Mouse (Mus musculus): ENCODE data around the gene Ncoa6. TPM values are rescaled to one million over a fixed set of nuclear protein-coding genes. Genes with fewer than 3 reads are reported as not detected.

Gene Ncoa6
- total RNA-seq, 1 experiment from 2014 or later = 33.2 TPM

DNA sequence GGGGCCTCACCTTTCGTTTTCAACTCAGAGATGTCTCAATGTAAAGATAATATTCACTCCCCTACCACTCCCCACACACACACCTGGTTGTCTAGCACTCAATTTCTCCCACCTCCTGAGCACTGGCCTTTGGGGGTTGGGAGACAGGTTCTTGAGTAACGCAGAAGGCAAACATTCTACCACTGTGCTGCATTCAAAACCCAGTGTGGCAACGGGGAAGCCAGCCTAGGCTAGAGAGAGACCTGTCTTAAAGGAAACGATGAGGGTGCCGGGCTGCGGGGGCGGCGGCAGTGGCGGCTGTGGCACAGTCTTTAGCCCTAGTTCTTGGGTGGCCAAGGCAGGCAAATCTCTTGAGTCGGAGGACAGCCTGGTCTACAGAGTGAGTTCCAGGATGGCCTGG, 97.5 kb downstream of the Ncoa6 start:
- ATAC-seq (ENCODE audit: extremely low read depth, insufficient number of reproducible peaks, low FRiP score, poor library complexity, severe bottlenecking) = no peak

DNA sequence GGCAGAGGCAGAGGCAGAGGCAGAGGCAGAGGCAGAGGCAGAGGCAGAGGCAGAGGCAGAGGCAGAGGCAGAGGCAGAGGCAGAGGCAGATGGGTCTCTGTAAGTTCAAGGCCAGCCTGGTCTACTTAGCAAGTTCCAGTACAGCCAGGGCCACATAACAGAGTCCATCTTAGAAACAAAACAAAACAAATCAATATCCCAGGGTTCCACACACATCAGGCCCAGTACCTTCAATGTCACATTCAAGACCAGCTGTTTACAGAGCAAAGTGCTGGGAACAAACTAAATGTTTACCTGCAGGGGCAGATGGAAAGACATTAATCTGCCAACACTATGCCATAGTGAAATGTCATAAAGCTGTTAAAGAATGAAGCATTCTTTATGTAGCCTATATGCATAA, 99.2 kb downstream of the Ncoa6 start:
- no peak for ATAC-seq (ENCODE audit: extremely low read depth, insufficient number of reproducible peaks, low FRiP score, poor library complexity, severe bottlenecking)

DNA sequence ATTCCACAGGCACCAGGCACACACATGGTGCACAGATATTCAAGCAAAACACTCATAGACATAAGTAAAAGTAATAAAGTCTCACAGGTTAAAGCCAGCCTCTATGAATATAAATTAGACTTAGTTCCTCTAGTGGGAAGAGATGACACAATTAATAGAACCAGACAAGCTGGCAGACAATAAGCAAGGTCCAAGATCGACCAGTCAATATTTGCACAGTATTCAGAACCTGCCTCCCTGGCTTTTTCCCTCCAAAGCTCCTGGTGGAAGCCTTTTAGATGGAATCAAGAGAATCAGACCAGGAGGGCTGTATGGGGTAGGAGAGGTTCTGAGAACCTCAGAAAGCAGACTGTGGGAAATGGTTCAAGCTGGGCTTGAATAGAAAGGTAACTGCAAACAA, 99.8 kb downstream of the Ncoa6 start:
- ATAC-seq (ENCODE audit: extremely low read depth, insufficient number of reproducible peaks, low FRiP score, poor library complexity, severe bottlenecking) = no peak

DNA sequence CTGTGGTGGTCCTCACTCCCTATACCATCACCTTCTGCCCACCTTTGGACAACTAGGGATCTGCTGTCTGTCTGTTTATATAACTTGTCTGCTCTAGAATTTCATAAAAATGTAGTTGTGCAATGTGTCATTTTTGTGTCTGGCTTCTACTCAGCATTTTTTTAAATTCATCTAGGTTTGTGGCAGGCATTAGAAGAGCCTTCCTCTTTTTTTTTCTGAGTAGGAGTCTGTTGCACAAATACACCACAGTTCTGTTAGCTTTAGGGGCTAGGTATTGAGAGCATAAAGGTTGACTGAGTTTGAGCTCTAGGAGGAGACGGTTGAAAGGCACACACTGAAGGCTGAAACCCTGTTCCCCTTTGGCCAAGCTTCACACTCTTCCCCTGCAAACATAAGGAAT, 100.4 kb downstream of the Ncoa6 start:
- no peak for ATAC-seq (ENCODE audit: extremely low read depth, insufficient number of reproducible peaks, low FRiP score, poor library complexity, severe bottlenecking)

DNA sequence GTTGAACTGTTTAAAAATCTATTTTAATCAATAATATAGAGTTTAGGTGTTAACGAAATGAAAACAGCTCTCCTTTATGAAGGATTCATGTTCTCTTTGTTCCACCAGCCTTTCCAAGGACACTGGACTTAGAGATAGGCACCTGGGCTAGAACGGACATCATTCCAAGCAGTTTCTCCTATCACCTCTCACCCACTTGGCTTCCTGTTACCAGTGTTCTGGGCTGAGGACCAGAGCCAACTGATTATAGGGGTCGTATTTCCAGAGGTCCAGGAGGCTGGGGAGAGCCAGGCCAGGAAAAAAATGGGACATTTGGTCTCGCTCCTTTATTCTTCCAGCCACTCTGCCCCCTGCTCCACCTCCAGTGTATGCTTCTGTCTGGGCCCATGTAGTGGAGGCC, 101.2 kb downstream of the Ncoa6 start:
- no peak for ATAC-seq (ENCODE audit: extremely low read depth, insufficient number of reproducible peaks, low FRiP score, poor library complexity, severe bottlenecking)

DNA sequence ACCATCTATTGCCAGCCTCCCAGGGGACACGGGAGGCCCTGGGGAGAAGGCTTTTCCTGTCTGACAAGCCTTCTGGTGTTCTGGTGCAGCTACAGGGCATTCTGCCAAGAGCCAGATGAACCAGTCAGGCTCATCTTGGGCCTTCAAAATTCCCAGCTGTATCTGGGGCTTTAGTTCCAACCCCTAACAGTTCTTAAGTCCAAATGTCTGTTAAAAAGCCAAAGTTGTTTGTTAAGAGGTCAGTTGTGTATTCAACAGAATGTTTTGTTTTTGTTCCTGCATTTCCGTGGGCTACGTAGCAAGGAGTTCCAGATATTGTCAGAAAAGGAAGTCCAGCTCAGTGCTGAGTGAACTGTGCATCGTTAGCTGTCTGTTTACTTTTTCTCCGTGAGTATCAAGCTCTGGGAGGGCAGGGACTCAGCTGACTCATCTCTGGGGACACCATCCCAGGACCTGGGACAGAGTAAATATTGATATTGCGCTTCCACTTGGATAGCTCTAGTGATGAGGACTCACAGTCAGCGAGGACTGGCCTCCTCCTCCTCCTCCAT, 104.3 kb downstream of the Ncoa6 start:
- no peak for ATAC-seq (ENCODE audit: extremely low read depth, insufficient number of reproducible peaks, low FRiP score, poor library complexity, severe bottlenecking)

DNA sequence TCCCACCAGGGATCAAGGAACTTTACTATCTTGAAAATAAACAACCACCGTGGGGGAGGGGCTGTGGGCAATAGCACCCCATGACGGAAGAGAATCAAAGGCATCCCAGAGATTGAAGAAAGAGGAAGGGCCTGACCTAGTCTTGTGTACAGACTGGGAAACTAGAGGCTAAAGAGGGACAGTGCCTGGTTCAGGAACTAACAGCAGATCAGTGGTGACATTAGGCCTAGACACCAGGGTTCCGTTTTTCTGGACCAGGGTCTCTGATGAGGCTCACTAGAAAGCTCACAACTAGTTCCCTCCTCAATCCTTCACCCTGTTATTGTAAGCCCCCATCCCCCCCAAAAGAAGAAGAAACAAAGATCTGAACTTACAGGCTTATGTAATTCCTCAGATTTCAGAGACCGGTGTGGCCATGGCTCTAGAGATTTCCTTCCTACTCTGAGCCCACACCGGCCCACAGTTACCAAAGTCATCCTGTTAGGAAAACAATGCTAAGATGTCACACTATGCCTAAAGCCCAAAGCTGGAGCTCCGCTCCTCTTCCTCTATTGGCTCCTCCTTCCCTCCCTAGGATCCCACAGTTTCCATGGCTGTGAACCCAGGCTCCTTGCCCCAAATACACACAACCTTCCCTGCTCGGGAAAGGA, 105.9 kb downstream of the Ncoa6 start:
- ATAC-seq (ENCODE audit: extremely low read depth, insufficient number of reproducible peaks, low FRiP score, poor library complexity, severe bottlenecking) = peak; percentile 36; the same call in 1 of the 2 replicates

DNA sequence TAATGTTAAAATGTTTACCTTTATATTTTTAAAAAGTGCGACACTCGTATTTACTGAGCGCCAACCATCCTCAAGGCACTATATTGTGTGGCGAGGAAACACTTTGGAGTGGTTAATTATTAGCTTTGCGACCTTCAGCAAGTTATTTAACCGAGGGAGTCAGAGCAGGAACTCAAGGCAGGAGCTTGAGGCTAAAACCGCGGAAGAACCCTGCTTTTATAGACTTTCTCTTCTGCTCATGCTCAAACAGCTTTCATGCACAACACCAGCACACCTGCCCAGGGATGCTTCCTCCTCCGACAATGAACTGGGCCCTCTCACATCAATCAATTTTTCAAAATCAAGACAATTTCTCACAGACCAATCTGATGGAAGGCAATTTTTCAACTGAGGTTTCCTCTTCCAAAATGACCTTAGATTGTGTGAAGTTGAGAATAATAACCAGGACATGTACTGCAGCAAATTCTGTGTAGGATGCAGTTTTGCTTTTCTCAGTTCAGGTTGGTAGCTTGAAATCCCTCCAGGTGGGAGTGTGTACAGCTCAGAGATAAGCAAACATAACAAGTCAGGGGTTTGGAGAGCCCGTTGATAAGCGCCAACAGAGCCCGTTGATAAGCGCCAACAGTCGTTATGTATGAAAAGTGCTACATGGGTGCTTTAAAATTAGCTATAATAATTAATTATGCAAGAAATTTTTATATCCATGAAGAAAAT, 115.9 kb downstream of the Ncoa6 start:
- ATAC-seq (ENCODE audit: extremely low read depth, insufficient number of reproducible peaks, low FRiP score, poor library complexity, severe bottlenecking) = no peak

DNA sequence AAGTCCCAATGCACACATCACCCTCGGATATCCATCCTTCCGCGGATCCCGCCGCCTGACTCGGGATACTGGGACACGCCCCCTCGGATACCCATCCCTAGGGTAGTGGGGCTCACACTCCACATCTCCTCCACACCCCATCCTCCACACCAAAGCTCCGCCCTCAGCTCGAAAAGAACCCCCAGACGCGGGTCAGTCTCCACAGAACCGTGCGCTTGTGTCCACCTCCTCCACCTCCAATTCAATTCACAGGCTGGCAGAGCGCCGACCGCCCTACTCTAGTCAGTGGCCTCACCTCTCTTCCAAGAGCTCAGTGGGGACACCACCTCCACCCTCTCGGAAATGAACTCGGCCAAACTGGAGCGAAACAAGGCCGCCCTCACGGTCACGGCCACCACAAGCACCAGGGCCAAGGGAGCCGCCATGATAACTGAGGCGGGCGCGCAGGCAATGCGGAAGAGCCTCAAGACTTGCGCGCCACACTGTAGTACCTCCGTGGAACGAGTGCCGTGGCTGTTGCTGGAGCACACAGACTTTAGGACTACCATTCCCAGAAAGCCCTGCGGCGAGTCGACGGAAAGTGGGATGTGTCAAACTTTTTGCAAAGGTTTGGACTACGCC, 116.6 kb downstream of the Ncoa6 start, which contains the start of gene Pigu:
Pigu (minus strand) TSS at position 460 of the 621 bp plus-strand sequence.
- ATAC-seq (ENCODE audit: extremely low read depth, insufficient number of reproducible peaks, low FRiP score, poor library complexity, severe bottlenecking) = peak; percentile 100

DNA sequence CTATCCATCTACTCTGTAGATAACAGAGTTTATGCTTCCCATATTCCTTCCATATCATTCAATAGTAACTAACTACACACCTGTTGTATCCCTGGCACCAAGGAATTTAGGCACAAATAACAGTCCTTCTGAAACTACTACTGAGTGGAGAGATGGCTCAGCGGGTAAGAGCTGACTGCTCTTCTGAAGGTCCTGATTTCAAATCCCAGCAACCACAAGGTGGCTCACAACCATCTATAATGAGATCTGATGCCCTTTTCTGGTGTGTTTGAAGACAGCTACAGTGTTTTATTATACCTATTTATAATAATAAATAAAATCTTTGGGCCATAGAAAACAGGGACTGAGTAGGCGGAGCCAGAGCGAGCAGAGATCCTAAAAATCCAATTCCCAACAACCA, 119.3 kb downstream of the Ncoa6 start:
- no peak for ATAC-seq (ENCODE audit: extremely low read depth, insufficient number of reproducible peaks, low FRiP score, poor library complexity, severe bottlenecking)

DNA sequence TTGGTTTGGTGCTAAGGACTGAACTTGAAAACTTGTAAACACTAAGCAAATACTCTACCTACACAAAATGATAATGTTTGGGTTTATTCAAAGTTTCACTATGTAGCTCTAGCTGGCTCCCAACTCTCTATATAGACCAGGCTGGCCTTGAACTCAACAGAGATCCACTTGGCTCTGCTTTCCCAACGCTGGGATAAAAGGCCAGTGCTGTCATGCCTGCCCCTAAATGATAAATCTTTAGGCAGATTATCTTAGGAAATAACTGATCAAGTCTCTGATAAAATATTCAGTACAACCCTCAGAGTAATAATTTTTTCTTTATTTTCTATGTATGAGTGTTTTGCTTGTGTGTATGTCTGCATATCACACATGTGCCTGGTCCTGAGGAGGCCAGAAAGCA, 127.0 kb downstream of the Ncoa6 start:
- no peak for ATAC-seq (ENCODE audit: extremely low read depth, insufficient number of reproducible peaks, low FRiP score, poor library complexity, severe bottlenecking)

Other genes starting within 250 kb of the Ncoa6 start
- gene Dynlrb1, start 237.4 kb downstream of the Ncoa6 start, total RNA-seq (2017) = 97.1 and 97.5 TPM in 2 replicates
- gene Map1lc3a, start 197.6 kb downstream of the Ncoa6 start, total RNA-seq (2017) = 5.2 and 8.1 TPM in 2 replicates
- gene Pigu, start 116.5 kb downstream of the Ncoa6 start, total RNA-seq (2017) = 19.2 and 20.4 TPM in 2 replicates
- gene Trp53inp2, start 92.8 kb downstream of the Ncoa6 start, total RNA-seq (2017) = 33.0 and 36.5 TPM in 2 replicates
- gene Acss2, start 44.1 kb upstream of the Ncoa6 start, total RNA-seq (2017) = 24.4 and 25.8 TPM in 2 replicates
- not detected in 2 replicates for gene Ggt7, start 44.3 kb upstream of the Ncoa6 start, total RNA-seq (2017)
- 10.9 and 13.5 TPM in 2 replicates for gene Gss, start 118.9 kb upstream of the Ncoa6 start, total RNA-seq (2017)
- not detected in 2 replicates for gene Myh7b, start 137.3 kb upstream of the Ncoa6 start, total RNA-seq (2017)
- gene Trpc4ap, start 218.5 kb upstream of the Ncoa6 start, total RNA-seq (2017) = 163 and 181 TPM in 2 replicates

Data from neutrophil, adult 5-6 weeks (primary cell).